Mouse (Mus musculus): Measurements from ENCODE around the gene Kif23.

GRCm38 (mm10) chr9:61878889-61879288, 67.7 kb downstream of the Kif23 start:
- peak; percentile 37 for TF ChIP-seq CTCF (IDR thresholded peaks at IDR 0.05; ENCODE audit: control insufficient read depth, insufficient read depth, insufficient read length)
- TF ChIP-seq USF1 (IDR thresholded peaks at IDR 0.05; ENCODE audit: low read depth): no peak
- TF ChIP-seq MAX (IDR thresholded peaks at IDR 0.05): no peak
- no peak for TF ChIP-seq FOSL1 (IDR thresholded peaks at IDR 0.05; ENCODE audit: insufficient read depth, low read length, poor library complexity, severe bottlenecking)
- TF ChIP-seq MYOG (IDR thresholded peaks at IDR 0.05; ENCODE audit: control insufficient read depth, extremely low read depth, insufficient read length): no peak

All from C2C12 (cell line).